ENCODE assay signal across 10 mouse cellular contexts in genomic region chr5:119668913-119669411, GRCm38 (mm10). TPM values are rescaled to one million over a fixed set of nuclear protein-coding genes. Genes with fewer than 3 reads are reported as not detected.
DNase-seq lines count a peak whose midpoint lies in the region; ATAC-seq and TF ChIP-seq lines count a peak whose summit lies in the region.
"Had no signal": no experiment of that assay in that cellular context is flagged by ENCODE, and none has a peak within 500 bp of the region (broad histone marks: within the 10 kb centered on the region; RNA-seq: fewer than 3 reads in every experiment).

No protein-coding gene starts in this region.

- H3K4me1 ChIP-seq in heart, embryonic 12.5 days (replicated peaks): peaks cover 34% of the 10 kb centered on the region
- H3K4me1 ChIP-seq in E14TG2a.4 (replicated peaks; ENCODE audit: low read depth, low read length): peaks cover 84% of the 10 kb centered on the region
- H3K4me1 ChIP-seq in liver, adult 2 months (ENCODE audit: control insufficient read depth, insufficient read depth, low read length): no peaks in the 10 kb centered on the region

- H3K9ac ChIP-seq in heart, embryonic 12.5 days: no peak overlapping the region
- H3K9ac ChIP-seq in liver, adult 2 months (ENCODE audit: low read depth, low read length): no peak overlapping the region; the same call in 1 of the 2 replicates

- peak overlapping the region; percentile 92 for H3K4me2 ChIP-seq in heart, embryonic 12.5 days

- ATAC-seq in heart, embryonic 12.5 days (ENCODE audit: insufficient number of reproducible peaks, low FRiP score): no peak
- ATAC-seq: CD4-positive, CD25-positive, alpha-beta regulatory T cell, adult 4 months had no signal

- TF ChIP-seq CTCF in E14TG2a.4 (conservative IDR thresholded peaks at IDR 0.05; ENCODE audit: low read length): no peak
- TF ChIP-seq CTCF in liver, adult 2 months (IDR thresholded peaks at IDR 0.05; ENCODE audit: low read depth, low read length): no peak

- 8% methylated on average over 18 of the region's 18 CpGs for WGBS in heart, embryonic 12.5 days
- WGBS in liver, adult 2 months: 21% methylated on average over 18 of the region's 18 CpGs

- DNase-seq in heart, postnatal 14 days: no peak
- peak; percentile 73 for DNase-seq in embryo, embryonic 10.5 days (ENCODE audit: low spot score)
- peak; percentile 70 for DNase-seq in liver, adult 2 months (ENCODE audit: extremely low read depth, low read depth, low spot score)
- DNase-seq in left cerebral cortex, postnatal 36 days (ENCODE audit: low spot score in 2 of 2): no peak
- DNase-seq in thymus, postnatal 10 days (ENCODE audit: low spot score in 2 of 2): no peak
- DNase-seq in left cerebral cortex, postnatal 4 days: no peak
- DNase-seq: thymus, postnatal 14 days had no signal

- H3K79me2 ChIP-seq in liver, adult 2 months (ENCODE audit: control insufficient read depth, insufficient read depth, low read length): 0 out of 2 replicates have a peak, but pooled peaks cover 3% of the 10 kb centered on the region

- intact Hi-C loops in heart, postnatal 14 days (cut with DNase I): no loop called here
- intact Hi-C loops in left cerebral cortex, postnatal 36 days (cut with DNase I): no loop called here
- intact Hi-C loops in left cerebral cortex, postnatal 4 days (cut with DNase I): no loop called here

- H3K27ac ChIP-seq in heart, embryonic 12.5 days (ENCODE audit: poor library complexity, severe bottlenecking): peak overlapping the region; percentile 74; the same call in 1 of the 2 replicates
- peak overlapping the region; percentile 73 for H3K27ac ChIP-seq in liver, adult 2 months (replicated peaks; ENCODE audit: insufficient read depth, low read depth, low read length)

- H3K4me3 ChIP-seq in heart, embryonic 12.5 days: peak overlapping the region; percentile 58
- peak overlapping the region; percentile 80 for H3K4me3 ChIP-seq in E14TG2a.4 (replicated peaks; ENCODE audit: low read length)
- H3K4me3 ChIP-seq in liver, adult 2 months (ENCODE audit: insufficient read depth, low read depth, low read length): no peak overlapping the region

- no peaks in the 10 kb centered on the region for H3K36me3 ChIP-seq in heart, embryonic 12.5 days
- H3K36me3 ChIP-seq in E14TG2a.4 (ENCODE audit: insufficient read depth, low read length): peaks cover 5% of the 10 kb centered on the region
- H3K36me3 ChIP-seq in liver, adult 2 months (ENCODE audit: control insufficient read depth, insufficient read depth, low read length): no peaks in the 10 kb centered on the region

- peaks cover 66% of the 10 kb centered on the region for H3K27me3 ChIP-seq in heart, embryonic 12.5 days (replicated peaks)
- peaks cover 91% of the 10 kb centered on the region for H3K27me3 ChIP-seq in E14TG2a.4 (ENCODE audit: insufficient read depth, low read length)
- H3K27me3 ChIP-seq in liver, adult 2 months (ENCODE audit: control insufficient read depth, insufficient read depth, low read length): no peaks in the 10 kb centered on the region; the same call in 1 of the 2 replicates

- no peaks in the 10 kb centered on the region for H3K9me3 ChIP-seq in heart, embryonic 12.5 days (replicated peaks)
- H3K9me3 ChIP-seq in E14TG2a.4 (ENCODE audit: low read length): no peaks in the 10 kb centered on the region

- no peak for TF ChIP-seq POLR2A in liver, adult 2 months (IDR thresholded peaks at IDR 0.05; ENCODE audit: extremely low read depth, insufficient read depth, low read length)

RNA-seq across cellular contexts. Expression of gene Tbx3, which starts 1.5 kb away (rescaled TPM):
- polyA plus RNA-seq in heart, embryonic 12.5 days (2016; fragmentation: Nextera tagmentation; extraction: Ambion mirVana): 18.8 and 21.0 TPM in 2 replicates
- 10 to 100 TPM; 15.1 to 17.8 TPM for total RNA-seq in heart, postnatal 14 days (2021)
- total RNA-seq in liver, adult 2 months (2014; rRNA removed): 7.7 and 8.2 TPM in 2 replicates
- 25.0 and 32.4 TPM in 2 replicates for polyA plus RNA-seq in liver, adult 2 months (2012; rRNA removed)
- total RNA-seq in left cerebral cortex, postnatal 36 days (2021): 1 to 10 TPM; 4.3 to 4.9 TPM
- 1 to 10 TPM; 3.7 to 4.4 TPM for total RNA-seq in left cerebral cortex, postnatal 4 days (2021)

Comparison
In these comparisons a context has a peak if more than half of its experiments do, and no peak if none do; other contexts are left out.
1. DNase-seq: peak in embryo, embryonic 10.5 days (single experiment) and liver, adult 2 months (single experiment); none in heart, postnatal 14 days (0 of 2), left cerebral cortex, postnatal 36 days (0 of 2), thymus, postnatal 10 days (0 of 2) and left cerebral cortex, postnatal 4 days (single experiment).